Mouse (Mus musculus) embryonic facial prominence, embryonic 13.5 days (tissue): ENCODE measurements at regions not wholly inside any gene's neighbourhood (a gene's known extent, or its start where the extent isn't known, plus 50 kb on each side); places are given as distances from the start of the nearest gene placed in this dataset.
A peak's percentile ranks its signal among the peaks of the same experiment; 100 is the strongest.

Source experiments
- ATAC-seq: fragments of 200-750 bp; cut with Nextera tagmentation; 2 replicates; pipeline ENCODE4 v1.8.0; 2017; ENCODE audit warnings: low read depth; ENCODE audit not compliant: insufficient number of reproducible peaks, insufficient read depth, low FRiP score, low TSS enrichment
- H3K27ac ChIP-seq: fragments of 300-500 bp; sonication (generic); 2 replicates; pipeline ENCODE4 v1.5.1; 2015; ENCODE audit warnings: moderate library complexity, mild to moderate bottlenecking, inconsistent platforms
- H3K27me3 ChIP-seq: fragments of 300-500 bp; sonication (generic); 2 replicates; pipeline ENCODE4 v1.6.1; 2015; ENCODE audit warnings: mild to moderate bottlenecking, inconsistent platforms
- H3K36me3 ChIP-seq: fragments of 300-500 bp; sonication (generic); 2 replicates; pipeline ENCODE4 v1.6.1; 2015; ENCODE audit warnings: mild to moderate bottlenecking, inconsistent platforms
- H3K4me1 ChIP-seq: fragments of 300-500 bp; sonication (generic); 2 replicates; pipeline ENCODE4 v1.6.1; 2015; ENCODE audit warnings: inconsistent platforms
- H3K4me2 ChIP-seq: fragments of 300-500 bp; sonication (generic); 2 replicates; pipeline ENCODE4 v1.6.1; 2015; ENCODE audit warnings: moderate library complexity, mild to moderate bottlenecking, inconsistent platforms
- H3K4me3 ChIP-seq: fragments of 300-500 bp; sonication (generic); 2 replicates; pipeline ENCODE4 v1.5.1; 2015; ENCODE audit warnings: mild to moderate bottlenecking, inconsistent platforms
- H3K9ac ChIP-seq: fragments of 300-500 bp; sonication (generic); 2 replicates; pipeline ENCODE4 v1.6.1; 2015; ENCODE audit warnings: mild to moderate bottlenecking, inconsistent platforms
- H3K9me3 ChIP-seq: fragments of 300-500 bp; sonication (generic); 2 replicates; pipeline ENCODE4 v1.6.1; 2016; ENCODE audit warnings: inconsistent platforms
- WGBS: fragments of 180-500 bp; shearing (Covaris S2); methylation state at CpG from one replicate; pipeline ENCODE4 v1.1.7; 2015; ENCODE audit warnings: mixed read lengths; 5-methylcytosine and 5-hydroxymethylcytosine counted together

- H3K4me3 ChIP-seq: peak overlapping the region; percentile 12; the same call in 1 of the 2 replicates
- H3K4me1 ChIP-seq: peaks cover 23% of the 10 kb centered on the region
- H3K4me2 ChIP-seq: peak overlapping the region; percentile 49
- H3K36me3 ChIP-seq: no peaks in the 10 kb centered on the region
- WGBS: 39% methylated on average over 28 of the region's 28 CpGs
- ATAC-seq: no peak
- H3K9me3 ChIP-seq: no peaks in the 10 kb centered on the region
- H3K27me3 ChIP-seq: no peaks in the 10 kb centered on the region
- peak overlapping the region; percentile 60 for H3K27ac ChIP-seq
- H3K9ac ChIP-seq: 0 out of 2 replicates have a peak overlapping the region, but pooled peaks have one; percentile 18
Measured at GRCm38 (mm10) chr15:93824729-93825694, 229.3 kb upstream of the Prickle1 start.

GRCm38 (mm10) chr15:93821236-93821635, 225.5 kb upstream of the Prickle1 start:
- Histone ChIP-seq H3K9me3 (no peaks in the 10 kb centered on the region), H3K27me3 (no peaks in the 10 kb centered on the region), H3K4me1 (peaks cover 22% of the 10 kb centered on the region), H3K4me3 (no peak overlapping the region), H3K9ac (no peak overlapping the region), H3K27ac (no peak overlapping the region), H3K36me3 (no peaks in the 10 kb centered on the region), H3K4me2 (no peak overlapping the region)
- WGBS: 84% methylated on average over 6 of the region's 6 CpGs
- no peak for ATAC-seq

DNA sequence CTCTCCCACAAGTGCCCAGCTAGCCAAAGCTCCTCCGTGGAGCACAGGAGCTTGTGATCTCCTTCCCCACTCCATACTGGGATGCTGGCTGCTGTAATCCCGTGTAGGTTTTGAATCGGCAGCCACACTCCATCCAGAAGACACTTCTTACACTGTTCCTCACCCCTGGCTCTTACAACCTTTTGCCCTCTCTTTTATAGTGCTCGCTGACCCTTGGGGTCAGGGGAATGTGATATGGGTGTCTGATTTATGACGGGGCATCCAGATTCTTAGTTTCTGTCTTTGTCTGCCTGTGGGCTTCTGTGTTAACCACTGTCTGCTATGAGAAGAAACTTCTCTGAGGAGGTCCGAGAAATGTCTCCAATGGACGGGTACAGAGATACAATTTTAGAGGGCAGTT, 216.3 kb upstream of the Prickle1 start:
- no peak for ATAC-seq
- no peaks in the 10 kb centered on the region for H3K4me1 ChIP-seq
- H3K4me3 ChIP-seq: no peak overlapping the region
- H3K36me3 ChIP-seq: no peaks in the 10 kb centered on the region
- no peak overlapping the region for H3K9ac ChIP-seq
- H3K27ac ChIP-seq: no peak overlapping the region
- WGBS: 62% methylated on average over 7 of the region's 7 CpGs
- peaks cover 6% of the 10 kb centered on the region for H3K9me3 ChIP-seq
- no peak overlapping the region for H3K4me2 ChIP-seq
- no peaks in the 10 kb centered on the region for H3K27me3 ChIP-seq

DNA sequence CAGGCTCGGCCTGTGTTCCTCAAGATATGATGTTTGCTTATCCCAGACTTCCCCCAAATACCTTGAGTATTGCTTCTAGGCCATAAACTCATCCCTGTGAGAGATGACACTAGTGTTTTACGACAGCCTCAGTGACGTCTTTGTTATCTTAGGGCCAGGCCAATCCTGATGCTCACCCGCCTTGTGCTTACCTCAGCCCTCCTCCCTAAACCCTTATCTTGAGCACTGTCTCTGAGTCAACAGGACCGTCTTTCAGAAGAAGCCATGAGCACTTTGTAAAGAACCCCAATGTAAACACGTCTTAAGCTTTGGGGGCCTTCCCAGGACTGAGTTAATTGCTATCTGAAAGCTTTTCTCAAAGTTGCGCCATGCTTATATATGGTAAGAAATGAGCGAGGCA, 212.3 kb upstream of the Prickle1 start:
- Histone ChIP-seq H3K4me3 (no peak overlapping the region), H3K4me2 (no peak overlapping the region), H3K9ac (no peak overlapping the region), H3K9me3 (no peaks in the 10 kb centered on the region), H3K27me3 (no peaks in the 10 kb centered on the region), H3K27ac (no peak overlapping the region), H3K36me3 (no peaks in the 10 kb centered on the region), H3K4me1 (no peaks in the 10 kb centered on the region)
- ATAC-seq: no peak
- 86% methylated on average over 8 of the region's 8 CpGs for WGBS

GRCm38 (mm10) chr15:93807505-93807904, 211.8 kb upstream of the Prickle1 start:
- no peak for ATAC-seq
- H3K4me2 ChIP-seq: no peak overlapping the region
- no peak overlapping the region for H3K4me3 ChIP-seq
- H3K36me3 ChIP-seq: no peaks in the 10 kb centered on the region
- H3K4me1 ChIP-seq: no peaks in the 10 kb centered on the region
- H3K27me3 ChIP-seq: no peaks in the 10 kb centered on the region
- H3K27ac ChIP-seq: no peak overlapping the region
- no peak overlapping the region for H3K9ac ChIP-seq
- WGBS: 94% methylated on average over 8 of the region's 8 CpGs
- H3K9me3 ChIP-seq: no peaks in the 10 kb centered on the region

DNA sequence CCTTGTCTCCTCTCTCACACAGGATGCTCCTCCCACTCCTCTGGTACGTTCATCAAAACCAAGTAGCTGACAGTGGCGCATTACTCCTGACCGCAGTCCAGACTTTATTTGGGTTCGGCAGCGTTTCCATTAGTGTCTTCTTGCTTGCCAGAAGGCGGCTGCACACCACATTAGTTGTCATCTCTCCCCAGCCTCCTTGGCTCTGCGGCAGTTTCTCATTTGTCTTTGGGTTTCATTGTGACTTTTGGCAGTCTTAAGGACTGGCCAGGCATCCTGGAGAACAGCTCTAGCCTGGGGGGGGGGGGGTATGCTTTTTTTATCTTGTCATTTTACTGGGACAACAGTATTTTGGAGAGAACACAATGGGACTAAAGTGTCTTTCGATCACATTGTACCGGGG, 209.0 kb upstream of the Prickle1 start:
- H3K9ac ChIP-seq: no peak overlapping the region
- no peak overlapping the region for H3K4me2 ChIP-seq
- no peaks in the 10 kb centered on the region for H3K36me3 ChIP-seq
- H3K9me3 ChIP-seq: no peaks in the 10 kb centered on the region
- H3K27me3 ChIP-seq: no peaks in the 10 kb centered on the region
- H3K4me3 ChIP-seq: no peak overlapping the region
- ATAC-seq: no peak
- H3K27ac ChIP-seq: no peak overlapping the region
- 81% methylated on average over 9 of the region's 9 CpGs for WGBS
- H3K4me1 ChIP-seq: no peaks in the 10 kb centered on the region

DNA sequence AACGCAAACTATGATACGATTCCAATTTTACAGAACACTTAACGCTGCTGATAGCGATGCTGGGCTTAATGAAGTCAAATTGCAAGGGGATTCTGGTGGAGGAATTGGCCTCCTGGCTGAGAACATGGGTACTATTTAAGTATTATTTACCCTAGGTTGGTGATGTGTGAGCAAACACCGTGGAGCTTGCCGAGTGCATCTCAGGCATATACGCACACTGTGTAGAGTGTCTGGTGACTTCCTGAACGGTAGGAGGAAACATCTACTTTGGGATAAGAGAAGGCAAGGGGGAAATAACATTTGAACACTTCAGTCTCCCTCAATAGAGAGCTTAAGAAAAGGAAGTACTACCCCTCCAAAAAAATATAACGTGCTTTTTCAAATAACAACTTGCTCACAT, 194.8 kb upstream of the Prickle1 start:
- Histone ChIP-seq H3K9ac (no peak overlapping the region), H3K27me3 (no peaks in the 10 kb centered on the region), H3K4me3 (no peak overlapping the region), H3K27ac (no peak overlapping the region; the same call in 1 of the 2 replicates), H3K4me1 (peaks cover 37% of the 10 kb centered on the region), H3K9me3 (no peaks in the 10 kb centered on the region), H3K4me2 (no peak overlapping the region), H3K36me3 (no peaks in the 10 kb centered on the region)
- 82% methylated on average over 9 of the region's 9 CpGs for WGBS
- no peak for ATAC-seq

- WGBS: 92% methylated on average over 3 of the region's 3 CpGs
- H3K4me1 ChIP-seq: peaks cover 37% of the 10 kb centered on the region
- ATAC-seq: no peak
Measured at GRCm38 (mm10) chr15:93789762-93790161, 194.1 kb upstream of the Prickle1 start.

GRCm38 (mm10) chr15:93787361-93787760, 191.7 kb upstream of the Prickle1 start:
- H3K4me2 ChIP-seq: no peak overlapping the region
- no peak overlapping the region for H3K4me3 ChIP-seq
- H3K27ac ChIP-seq: peak overlapping the region; percentile 69
- peaks cover 42% of the 10 kb centered on the region for H3K4me1 ChIP-seq
- H3K27me3 ChIP-seq: no peaks in the 10 kb centered on the region
- no peak overlapping the region for H3K9ac ChIP-seq
- H3K9me3 ChIP-seq: no peaks in the 10 kb centered on the region
- H3K36me3 ChIP-seq: no peaks in the 10 kb centered on the region
- WGBS: 72% methylated on average over 6 of the region's 6 CpGs
- ATAC-seq: no peak

More at GRCm38 (mm10) chr15:93789762-93790161, 194.1 kb upstream of the Prickle1 start:
- Histone ChIP-seq H3K36me3 (no peaks in the 10 kb centered on the region), H3K4me2 (no peak overlapping the region), H3K4me3 (no peak overlapping the region), H3K9me3 (no peaks in the 10 kb centered on the region), H3K27ac (no peak overlapping the region), H3K27me3 (no peaks in the 10 kb centered on the region), H3K9ac (no peak overlapping the region)

GRCm38 (mm10) chr15:93785846-93786412, 190.2 kb upstream of the Prickle1 start:
- no peak overlapping the region for H3K4me2 ChIP-seq
- WGBS: 71% methylated on average over 11 of the region's 11 CpGs
- no peak for ATAC-seq
- peaks cover 30% of the 10 kb centered on the region for H3K4me1 ChIP-seq
- H3K36me3 ChIP-seq: no peaks in the 10 kb centered on the region
- H3K9me3 ChIP-seq: no peaks in the 10 kb centered on the region
- no peak overlapping the region for H3K4me3 ChIP-seq
- no peaks in the 10 kb centered on the region for H3K27me3 ChIP-seq
- H3K27ac ChIP-seq: peak overlapping the region; percentile 69; the same call in 1 of the 2 replicates
- H3K9ac ChIP-seq: no peak overlapping the region

DNA sequence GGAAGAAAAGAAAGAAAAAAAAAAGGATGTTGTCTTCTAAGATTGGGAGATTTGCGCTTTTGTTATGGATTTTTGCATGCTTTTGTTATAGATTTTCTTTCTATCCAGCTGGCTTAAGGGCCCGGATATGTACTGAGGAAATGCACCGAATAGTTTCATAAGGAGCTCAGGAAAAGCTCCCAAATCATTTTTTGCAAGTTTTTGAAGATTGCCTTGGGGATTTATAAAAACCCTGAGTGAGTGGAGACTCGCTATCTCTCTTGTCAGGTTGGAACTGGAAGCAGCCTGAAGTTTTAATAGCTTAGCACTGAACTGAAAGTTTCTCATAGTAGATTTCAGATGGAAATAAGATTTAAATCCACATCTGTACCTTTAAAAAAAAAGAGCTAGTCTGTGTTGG, 188.0 kb upstream of the Prickle1 start:
- no peak overlapping the region for H3K4me3 ChIP-seq
- 65% methylated on average over 4 of the region's 4 CpGs for WGBS
- H3K36me3 ChIP-seq: no peaks in the 10 kb centered on the region
- no peak overlapping the region for H3K9ac ChIP-seq
- no peaks in the 10 kb centered on the region for H3K27me3 ChIP-seq
- no peak for ATAC-seq
- no peak overlapping the region for H3K4me2 ChIP-seq
- no peaks in the 10 kb centered on the region for H3K9me3 ChIP-seq
- no peak overlapping the region for H3K27ac ChIP-seq
- H3K4me1 ChIP-seq: peaks cover 24% of the 10 kb centered on the region
